Mouse (Mus musculus) small intestine, adult 2 months (tissue): Measurements from ENCODE around the gene Stat3.

ENCODE experiments used
- CTCF ChIP-seq: fragments of 200-500 bp; IDR thresholded peaks from 2 replicates; pipeline ENCODE4 v1.5.1; 2012; ENCODE audit warnings: low read depth, mild to moderate bottlenecking, control low read depth, inconsistent platforms, low read length, moderate library complexity, mixed read lengths; ENCODE audit not compliant: insufficient replicate concordance, insufficient read length; ENCODE audit errors: extremely low read depth
- POLR2A ChIP-seq: fragments of 200-500 bp; IDR thresholded peaks from 2 replicates; pipeline ENCODE4 v1.6.1; 2012; ENCODE audit warnings: low read depth, mild to moderate bottlenecking, control low read depth, inconsistent platforms, low read length, moderate library complexity

GRCm38 (mm10) chr11:100839523-100839922, 99.8 kb downstream of the Stat3 start:
- TF ChIP-seq CTCF (no peak), POLR2A (no peak)
